ENCODE assay signal across 9 mouse cellular contexts in genomic region chr4:45054862-45055261, GRCm38 (mm10). TPM values are rescaled to one million over a fixed set of nuclear protein-coding genes. Genes with fewer than 3 reads are reported as not detected.
DNase-seq lines count a peak whose midpoint lies in the region; ATAC-seq and TF ChIP-seq lines count a peak whose summit lies in the region.
"Had no signal": no experiment of that assay in that cellular context is flagged by ENCODE, and none has a peak within 500 bp of the region (broad histone marks: within the 10 kb centered on the region; RNA-seq: fewer than 3 reads in every experiment).

No protein-coding gene starts in this region.

- intact Hi-C loops in heart, adult 2 months (cut with DNase I) = no loop called here

- DNase-seq in heart, adult 2 months = no peak
- no peak for DNase-seq in heart, adult 9 months (ENCODE audit: low spot score in 2 of 2)
- DNase-seq in lung, postnatal 0 days (ENCODE audit: low spot score) = peak; percentile 20
- DNase-seq in lung, postnatal 36 days = no peak
- peak; percentile 9 for DNase-seq in naive thymus-derived CD4-positive, alpha-beta T cell, adult 2 months (ENCODE audit: low read depth)
- DNase-seq in spleen, adult 18-20 months = no peak
- DNase-seq in adrenal gland, postnatal 25 days = no peak

- peaks cover 2% of the 10 kb centered on the region; the same call in 1 of the 2 replicates for H3K36me3 ChIP-seq in heart, adult 2 months (ENCODE audit: control insufficient read depth, insufficient read depth, low read length)
- H3K36me3 ChIP-seq in lung, postnatal 0 days (ENCODE audit: insufficient read depth, low read length) = peaks cover 14% of the 10 kb centered on the region; the same call in 1 of the 2 replicates

- H3K9ac ChIP-seq in heart, adult 2 months (ENCODE audit: low read depth, low read length) = no peak overlapping the region
- no peak overlapping the region for H3K9ac ChIP-seq in lung, postnatal 0 days (replicated peaks; ENCODE audit: low read depth)

- TF ChIP-seq EP300 in heart, adult 2 months (IDR thresholded peaks at IDR 0.05; ENCODE audit: insufficient read depth, low read depth, low read length) = no peak
- TF ChIP-seq EP300 in lung, postnatal 0 days (IDR thresholded peaks at IDR 0.05) = no peak

- H3K4me1 ChIP-seq in heart, adult 2 months (ENCODE audit: control insufficient read depth, insufficient read depth, low read length) = peaks cover 6% of the 10 kb centered on the region
- H3K4me1 ChIP-seq in lung, postnatal 0 days (ENCODE audit: insufficient read depth, low read depth, low read length) = no peaks in the 10 kb centered on the region
- no peaks in the 10 kb centered on the region for H3K4me1 ChIP-seq in bone marrow, adult 2 months (ENCODE audit: control insufficient read depth, insufficient read depth, low read length)

- TF ChIP-seq POLR2A in heart, adult 2 months (IDR thresholded peaks at IDR 0.05; ENCODE audit: insufficient read depth, low read depth, low read length) = no peak
- TF ChIP-seq POLR2A in bone marrow, adult 2 months (IDR thresholded peaks at IDR 0.05; ENCODE audit: borderline replicate concordance, control insufficient read depth, low read depth, low read length) = no peak

- no peaks in the 10 kb centered on the region for H3K9me3 ChIP-seq in lung, postnatal 0 days (ENCODE audit: low read length)
- H3K9me3 ChIP-seq: megakaryocyte, embryonic 14.5 days had no signal

- 32% methylated on average over 3 of the region's 3 CpGs for WGBS in heart, adult 2 months
- WGBS in lung, postnatal 0 days = 46% methylated on average over 3 of the region's 3 CpGs
- 39% methylated on average over 3 of the region's 3 CpGs for WGBS in bone marrow, adult 2 months

- peak; percentile 71 for TF ChIP-seq CTCF in heart, adult 2 months (IDR thresholded peaks at IDR 0.05)
- peak; percentile 58 for TF ChIP-seq CTCF in lung, postnatal 0 days (IDR thresholded peaks at IDR 0.05)
- peak; percentile 35; the same call in 1 of the 2 replicates for TF ChIP-seq CTCF in bone marrow, adult 2 months (IDR thresholded peaks at IDR 0.05; ENCODE audit: control insufficient read depth, insufficient read depth, low read length)

- H3K27me3 ChIP-seq in heart, adult 2 months (ENCODE audit: control insufficient read depth, insufficient read depth, low read length) = no peaks in the 10 kb centered on the region
- no peaks in the 10 kb centered on the region for H3K27me3 ChIP-seq in lung, postnatal 0 days (replicated peaks; ENCODE audit: insufficient read depth, low read length)

- no peak overlapping the region for H3K4me3 ChIP-seq in heart, adult 2 months
- no peak overlapping the region for H3K4me3 ChIP-seq in lung, postnatal 0 days (ENCODE audit: low read depth, low read length)
- H3K4me3 ChIP-seq in bone marrow, adult 2 months (replicated peaks; ENCODE audit: control insufficient read depth, low read depth, low read length) = no peak overlapping the region
- H3K4me3 ChIP-seq: megakaryocyte, embryonic 14.5 days had no signal

- H3K27ac ChIP-seq in heart, adult 2 months = peak overlapping the region; percentile 64
- no peak overlapping the region for H3K27ac ChIP-seq in lung, postnatal 0 days (ENCODE audit: low read length)
- no peak overlapping the region for H3K27ac ChIP-seq in bone marrow, adult 2 months (ENCODE audit: control insufficient read depth, insufficient read depth, low read depth, low read length, poor library complexity)

- no peak for ATAC-seq in lung, postnatal 0 days

- H3K4me2 ChIP-seq in lung, postnatal 0 days (replicated peaks; ENCODE audit: low read depth, low read length) = no peak overlapping the region

- no peaks in the 10 kb centered on the region; the same call in 1 of the 2 replicates for H3K79me2 ChIP-seq in heart, adult 2 months (replicated peaks; ENCODE audit: control insufficient read depth, insufficient read depth, low read length)

RNA-seq across cellular contexts. Expression of gene Fbxo10, which starts 29.5 kb away (rescaled TPM):
- 10 to 100 TPM in 1 of 2 experiments, 1 to 10 TPM in 1; 9.4 to 10.2 TPM for total RNA-seq in heart, adult 2 months (2021)
- polyA plus RNA-seq in heart, adult 2 months (2012; rRNA removed) = 16.7 and 22.1 TPM in 2 replicates
- 5.9 and 6.3 TPM in 2 replicates for polyA plus RNA-seq in lung, postnatal 0 days (2015; fragmentation: Nextera tagmentation; extraction: Ambion mirVana)
- polyA plus RNA-seq in bone marrow, adult 2 months (2011; ENCODE audit: insufficient read depth, insufficient read length, low replicate concordance, missing spikeins) = 4.7 and 7.6 TPM in 2 replicates
- total RNA-seq in adrenal gland, postnatal 25 days (2021) = 6.9 and 12.5 TPM in 2 replicates

RNA-seq across cellular contexts. Expression of gene Polr1e, which starts 36.5 kb away (rescaled TPM):
- 10 to 100 TPM; 19.4 to 20.0 TPM for total RNA-seq in heart, adult 2 months (2021)
- polyA plus RNA-seq in heart, adult 2 months (2012; rRNA removed) = 12.6 and 18.2 TPM in 2 replicates
- polyA plus RNA-seq in lung, postnatal 0 days (2015; fragmentation: Nextera tagmentation; extraction: Ambion mirVana) = 13.1 and 15.3 TPM in 2 replicates
- polyA plus RNA-seq in bone marrow, adult 2 months (2011; ENCODE audit: insufficient read depth, insufficient read length, low replicate concordance, missing spikeins) = 7.8 and 11.3 TPM in 2 replicates
- 13.1 and 14.3 TPM in 2 replicates for total RNA-seq in adrenal gland, postnatal 25 days (2021)

RNA-seq across cellular contexts. Expression of gene Zbtb5, which starts 42.6 kb away (rescaled TPM):
- total RNA-seq in heart, adult 2 months (2021) = 1 to 10 TPM; 3.8 to 5.4 TPM
- polyA plus RNA-seq in heart, adult 2 months (2012; rRNA removed) = 5.8 and 6.6 TPM in 2 replicates
- 10.3 and 11.7 TPM in 2 replicates for polyA plus RNA-seq in lung, postnatal 0 days (2015; fragmentation: Nextera tagmentation; extraction: Ambion mirVana)
- 3.3 and 6.5 TPM in 2 replicates for polyA plus RNA-seq in bone marrow, adult 2 months (2011; ENCODE audit: insufficient read depth, insufficient read length, low replicate concordance, missing spikeins)
- 12.8 and 15.3 TPM in 2 replicates for total RNA-seq in adrenal gland, postnatal 25 days (2021)

RNA-seq across cellular contexts. Expression of gene Tomm5, which starts 53.1 kb away (rescaled TPM):
- 100 to 1,000 TPM; 213 to 237 TPM for total RNA-seq in heart, adult 2 months (2021)
- 205 and 285 TPM in 2 replicates for polyA plus RNA-seq in heart, adult 2 months (2012; rRNA removed)
- polyA plus RNA-seq in lung, postnatal 0 days (2015; fragmentation: Nextera tagmentation; extraction: Ambion mirVana) = 144 and 151 TPM in 2 replicates
- 70.0 and 74.4 TPM in 2 replicates for polyA plus RNA-seq in bone marrow, adult 2 months (2011; ENCODE audit: insufficient read depth, insufficient read length, low replicate concordance, missing spikeins)
- 84.1 and 86.5 TPM in 2 replicates for total RNA-seq in adrenal gland, postnatal 25 days (2021)

Comparison
In these comparisons a context has a peak if more than half of its experiments do, and no peak if none do; other contexts are left out.
1. DNase-seq: peak in lung, postnatal 0 days (single experiment) and naive thymus-derived CD4-positive, alpha-beta T cell, adult 2 months (single experiment); none in heart, adult 2 months (0 of 2), heart, adult 9 months (0 of 2), lung, postnatal 36 days (single experiment), spleen, adult 18-20 months (0 of 2) and adrenal gland, postnatal 25 days (single experiment).
2. Peak in every context shown above with its lines, with median percentiles within 50 percentile points of each other: CTCF ChIP-seq.